Mouse (Mus musculus): ENCODE measurements at regions not wholly inside any gene's neighbourhood (a gene's known extent, or its start where the extent isn't known, plus 50 kb on each side); places are given as distances from the start of the nearest gene placed in this dataset.

GRCm38 (mm10) chr1:88578231-88578620 lies 68.4 kb upstream of the Glrp1 start:
- TF ChIP-seq MYB (IDR thresholded peaks at IDR 0.05; ENCODE audit: low read depth, low read length) = no peak
- no peak for TF ChIP-seq USF2 (IDR thresholded peaks at IDR 0.05; ENCODE audit: borderline replicate concordance in 1 of 2, insufficient read depth in 1 of 2, low read depth in 1 of 2, low read length in 2 of 2)
- TF ChIP-seq ETS1 (IDR thresholded peaks at IDR 0.05; ENCODE audit: low read depth, low read length) = no peak
- TF ChIP-seq NELFE (IDR thresholded peaks at IDR 0.05; ENCODE audit: low read depth, low read length) = no peak
- TF ChIP-seq GATA1 (IDR thresholded peaks at IDR 0.05; ENCODE audit: low read depth, low read length) = no peak
- no peak for TF ChIP-seq BHLHE40 (IDR thresholded peaks at IDR 0.05; ENCODE audit: borderline replicate concordance, low read depth, low read length)
- TF ChIP-seq JUND (IDR thresholded peaks at IDR 0.05; ENCODE audit: low read depth, low read length) = no peak
- no peak for TF ChIP-seq HCFC1 (IDR thresholded peaks at IDR 0.05; ENCODE audit: low read depth, low read length)
- TF ChIP-seq CHD1 (IDR thresholded peaks at IDR 0.05; ENCODE audit: low read depth, low read length) = no peak
- no peak for TF ChIP-seq RAD21 (IDR thresholded peaks at IDR 0.05; ENCODE audit: low read depth, low read length)
- no peak for TF ChIP-seq SIN3A (IDR thresholded peaks at IDR 0.05; ENCODE audit: low read length)
- TF ChIP-seq MEF2A (IDR thresholded peaks at IDR 0.05; ENCODE audit: extremely low read depth, insufficient replicate concordance, low read depth, low read length, poor library complexity, severe bottlenecking) = no peak
- TF ChIP-seq MYC (IDR thresholded peaks at IDR 0.05; ENCODE audit: low read depth, low read length) = no peak
- TF ChIP-seq POLR2AphosphoS5 (IDR thresholded peaks at IDR 0.05; ENCODE audit: borderline replicate concordance, low read depth, low read length) = no peak
- TF ChIP-seq ZNF384 (IDR thresholded peaks at IDR 0.05; ENCODE audit: low read depth, low read length) = no peak
- no peak for TF ChIP-seq CTCF (IDR thresholded peaks at IDR 0.05 in 2 of 3, conservative IDR thresholded peaks at IDR 0.05 in 1 of 3; ENCODE audit: control insufficient read depth in 1 of 3, insufficient read depth in 1 of 3, low read depth in 2 of 3, low read length in 3 of 3, poor library complexity in 1 of 3, severe bottlenecking in 1 of 3)
- no peak for TF ChIP-seq CHD2 (IDR thresholded peaks at IDR 0.05; ENCODE audit: low read length)
- no peak for TF ChIP-seq GABPA (IDR thresholded peaks at IDR 0.05; ENCODE audit: low read depth, low read length)
- no peak overlapping the region for H3K27ac ChIP-seq (ENCODE audit: control insufficient read depth, low read depth, low read length)
- H3K27me3 ChIP-seq (ENCODE audit: control insufficient read depth in 1 of 2, insufficient read depth in 2 of 2, low read length in 2 of 2) = no peaks in the 10 kb centered on the region
- H3K36me3 ChIP-seq (ENCODE audit: control insufficient read depth in 1 of 2, insufficient read depth in 2 of 2, low read length in 2 of 2) = peaks cover 0 to 2% of the 10 kb centered on the region in 2 experiments; a peak in 1 of 4 replicates
- peaks cover 0 to 6% of the 10 kb centered on the region in 2 experiments; a peak in 1 of 4 replicates for H3K4me1 ChIP-seq (ENCODE audit: control insufficient read depth in 1 of 2, insufficient read depth in 2 of 2, low read length in 2 of 2)
- H3K9me3 ChIP-seq (replicated peaks; ENCODE audit: insufficient read depth, low read length) = no peaks in the 10 kb centered on the region
- H3K9ac ChIP-seq (ENCODE audit: control insufficient read depth, low read depth, low read length, poor library complexity, severe bottlenecking) = no peak overlapping the region
- no peak for DNase-seq (ENCODE audit: low read depth, low spot score)
- no peak overlapping the region for H3K4me3 ChIP-seq (ENCODE audit: control insufficient read depth in 1 of 2, insufficient read depth in 1 of 2, low read depth in 2 of 2, low read length in 2 of 2)
- no peaks in the 10 kb centered on the region for H3K79me2 ChIP-seq (ENCODE audit: control insufficient read depth, insufficient read depth, low read length, poor library complexity)

GRCm38 (mm10) chr1:88577498-88578230 lies 67.8 kb upstream of the Glrp1 start:
- Histone ChIP-seq H3K9ac (ENCODE audit: control insufficient read depth, low read depth, low read length, poor library complexity, severe bottlenecking) (no peak overlapping the region), H3K9me3 (replicated peaks; ENCODE audit: insufficient read depth, low read length) (no peaks in the 10 kb centered on the region), H3K4me3 (ENCODE audit: control insufficient read depth in 1 of 2, insufficient read depth in 1 of 2, low read depth in 2 of 2, low read length in 2 of 2) (no peak overlapping the region), H3K79me2 (ENCODE audit: control insufficient read depth, insufficient read depth, low read length, poor library complexity) (no peaks in the 10 kb centered on the region), H3K27ac (ENCODE audit: control insufficient read depth, low read depth, low read length) (no peak overlapping the region), H3K27me3 (ENCODE audit: control insufficient read depth in 1 of 2, insufficient read depth in 2 of 2, low read length in 2 of 2) (no peaks in the 10 kb centered on the region), H3K36me3 (ENCODE audit: control insufficient read depth in 1 of 2, insufficient read depth in 2 of 2, low read length in 2 of 2) (peaks cover 0 to 2% of the 10 kb centered on the region in 2 experiments; a peak in 1 of 4 replicates), H3K4me1 (ENCODE audit: control insufficient read depth in 1 of 2, insufficient read depth in 2 of 2, low read length in 2 of 2) (peaks cover 0 to 6% of the 10 kb centered on the region in 2 experiments; a peak in 1 of 4 replicates)
- TF ChIP-seq SIN3A (IDR thresholded peaks at IDR 0.05; ENCODE audit: low read length) (no peak), ZNF384 (IDR thresholded peaks at IDR 0.05; ENCODE audit: low read depth, low read length) (no peak), EP300 (IDR thresholded peaks at IDR 0.05; ENCODE audit: low read depth in 1 of 2, low read length in 2 of 2) (no peak), CHD2 (IDR thresholded peaks at IDR 0.05; ENCODE audit: low read length) (no peak), POLR2A (IDR thresholded peaks at IDR 0.05; ENCODE audit: control insufficient read depth in 1 of 2, insufficient read depth in 1 of 2, low read depth in 1 of 2, low read length in 2 of 2, poor library complexity in 1 of 2) (no peak), RCOR1 (IDR thresholded peaks at IDR 0.05; ENCODE audit: low read depth, low read length) (no peak), E2F4 (IDR thresholded peaks at IDR 0.05; ENCODE audit: borderline replicate concordance, low read depth, low read length) (no peak), ELF1 (IDR thresholded peaks at IDR 0.05; ENCODE audit: low read depth, low read length) (no peak), GATA1 (IDR thresholded peaks at IDR 0.05; ENCODE audit: low read depth, low read length) (no peak), ZC3H11A (IDR thresholded peaks at IDR 0.05; ENCODE audit: low read depth, low read length) (no peak), MAX (IDR thresholded peaks at IDR 0.05; ENCODE audit: low read length) (no peak), UBTF (IDR thresholded peaks at IDR 0.05; ENCODE audit: borderline replicate concordance, insufficient read depth, low read depth, low read length) (no peak), ZKSCAN1 (IDR thresholded peaks at IDR 0.05; ENCODE audit: low read depth, low read length) (no peak), MEF2A (IDR thresholded peaks at IDR 0.05; ENCODE audit: extremely low read depth, insufficient replicate concordance, low read depth, low read length, poor library complexity, severe bottlenecking) (no peak), JUND (IDR thresholded peaks at IDR 0.05; ENCODE audit: low read depth, low read length) (no peak)
- DNase-seq (ENCODE audit: low read depth, low spot score) = no peak
